Mouse (Mus musculus): ENCODE results near the gene Plod1. TPM values are rescaled to one million over a fixed set of nuclear protein-coding genes. Genes with fewer than 3 reads are reported as not detected.

Plod1 gene
- polyA plus RNA-seq, 1 experiment from 2014 or later = 28.2 TPM

DNA sequence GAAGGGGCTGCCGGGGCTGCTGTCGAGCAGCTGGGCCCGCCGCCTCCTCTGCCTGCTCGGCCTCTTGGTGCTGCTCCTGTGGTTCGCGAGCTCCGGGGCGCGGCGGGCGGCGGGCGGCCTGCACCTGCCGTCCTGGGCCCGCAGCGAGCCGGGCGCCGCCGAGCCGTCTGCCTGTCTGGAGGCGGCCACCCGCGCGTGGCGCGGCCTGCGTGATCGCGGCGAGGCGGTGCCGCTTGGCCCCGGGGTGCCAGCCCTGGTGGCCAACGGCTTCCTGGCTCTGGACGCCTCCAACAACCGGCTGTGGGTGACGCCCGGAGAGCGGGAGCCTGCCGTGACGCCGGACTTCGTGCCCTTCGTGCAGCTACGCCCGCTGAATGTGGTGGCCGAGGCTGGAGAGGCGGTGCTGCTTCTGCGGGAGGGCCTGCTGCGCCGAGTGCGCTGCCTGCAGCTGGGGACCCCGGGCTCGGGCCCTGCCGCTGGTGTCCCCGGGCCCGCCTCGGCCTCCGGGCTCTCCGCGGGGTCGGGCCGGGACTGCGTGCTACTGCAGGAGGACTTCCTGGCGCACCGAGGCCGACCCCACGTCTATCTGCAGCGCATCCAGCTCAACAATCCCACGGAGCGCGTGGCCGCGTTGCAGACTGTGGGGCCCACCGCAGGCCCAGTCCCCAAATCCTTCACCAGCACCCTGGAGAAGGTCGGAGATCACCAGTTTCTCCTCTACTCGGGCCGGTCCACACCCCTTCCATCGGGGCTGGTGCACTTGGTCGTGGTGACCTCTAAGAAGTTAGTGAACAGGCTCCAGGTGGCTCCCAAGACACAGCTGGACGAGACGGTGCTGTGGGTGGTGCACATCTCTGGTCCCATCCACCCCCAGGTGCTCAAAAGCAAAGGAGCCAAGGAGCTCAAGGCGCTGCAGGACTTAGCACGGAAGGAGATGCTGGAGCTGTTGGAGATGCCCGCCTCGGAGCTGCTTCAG, 4.8 kb upstream of the Plod1 start:
- H3K4me1 ChIP-seq (replicated peaks; ENCODE audit: control insufficient read depth, insufficient read depth, low read length) = peaks cover 6% of the 10 kb centered on the region
- peak overlapping the region; percentile 100 for H3K4me2 ChIP-seq (replicated peaks; ENCODE audit: low read depth, low read length)
- H3K9me3 ChIP-seq (ENCODE audit: control insufficient read depth, low read length) = no peaks in the 10 kb centered on the region
- H3K9ac ChIP-seq (ENCODE audit: low read depth, low read length) = peak overlapping the region; percentile 82
- H3K27me3 ChIP-seq (ENCODE audit: control insufficient read depth, insufficient read depth, low read length) = no peaks in the 10 kb centered on the region
- H3K27ac ChIP-seq (ENCODE audit: low read depth, low read length) = no peak overlapping the region
- 0 out of 2 replicates have a peak, but pooled peaks cover 4% of the 10 kb centered on the region for H3K36me3 ChIP-seq (ENCODE audit: control insufficient read depth, insufficient read depth, low read length)
- 9% methylated on average over 66 of the region's 88 CpGs for WGBS
- peak overlapping the region; percentile 94 for H3K4me3 ChIP-seq (ENCODE audit: low read depth, low read length)
- DNase-seq (ENCODE audit: low spot score) = peak; percentile 36
- ATAC-seq (ENCODE audit: low FRiP score) = peak; percentile 67

DNA sequence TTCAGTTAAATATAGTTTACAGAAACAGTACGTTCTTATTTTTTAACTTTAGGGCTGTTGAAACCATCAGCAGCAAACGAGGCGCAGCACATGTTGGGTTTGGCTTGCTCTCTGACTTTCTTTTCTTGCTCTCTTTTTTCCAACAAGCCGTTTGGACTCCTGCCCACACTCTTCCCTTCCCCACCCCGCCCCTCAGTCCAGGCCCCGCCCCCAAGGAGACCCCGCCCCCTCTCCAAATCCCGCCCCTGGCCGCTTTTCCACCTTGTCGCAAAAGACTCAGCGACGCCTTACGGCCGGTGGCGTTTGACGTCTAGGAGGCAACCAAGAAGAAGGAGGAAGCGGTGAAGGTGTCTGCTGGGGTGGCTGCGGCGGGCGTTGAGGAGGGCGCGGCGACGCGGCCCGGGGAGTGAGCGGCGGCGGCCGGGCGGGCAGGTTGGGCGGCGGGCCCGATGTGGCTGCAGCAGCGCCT, 4.0 kb upstream of the Plod1 start, which contains the start of gene 2510039O18Rik:
Gene 2510039O18Rik, plus strand, starts transcription at position 320 of the 469 bp plus-strand sequence.
- no peaks in the 10 kb centered on the region for H3K9me3 ChIP-seq (ENCODE audit: control insufficient read depth, low read length)
- H3K27ac ChIP-seq (ENCODE audit: low read depth, low read length) = peak within 1 kb of the TSS; percentile 36; the same call in 1 of the 2 replicates
- DNase-seq (ENCODE audit: low spot score) (peak; percentile 89), ATAC-seq (ENCODE audit: low FRiP score) (peak; percentile 68)
- peak within 1 kb of the TSS; percentile 82 for H3K9ac ChIP-seq (ENCODE audit: low read depth, low read length)
- 4% methylated on average over 22 of the region's 35 CpGs for WGBS
- no peaks in the 10 kb centered on the region for H3K27me3 ChIP-seq (ENCODE audit: control insufficient read depth, insufficient read depth, low read length)
- H3K4me2 ChIP-seq (replicated peaks; ENCODE audit: low read depth, low read length) = peak within 1 kb of the TSS; percentile 100
- peak within 1 kb of the TSS; percentile 94 for H3K4me3 ChIP-seq (ENCODE audit: low read depth, low read length)
- H3K36me3 ChIP-seq (ENCODE audit: control insufficient read depth, insufficient read depth, low read length) = 0 out of 2 replicates have a peak, but pooled peaks cover 4% of the 10 kb centered on the region
- peaks cover 6% of the 10 kb centered on the region for H3K4me1 ChIP-seq (replicated peaks; ENCODE audit: control insufficient read depth, insufficient read depth, low read length)

DNA sequence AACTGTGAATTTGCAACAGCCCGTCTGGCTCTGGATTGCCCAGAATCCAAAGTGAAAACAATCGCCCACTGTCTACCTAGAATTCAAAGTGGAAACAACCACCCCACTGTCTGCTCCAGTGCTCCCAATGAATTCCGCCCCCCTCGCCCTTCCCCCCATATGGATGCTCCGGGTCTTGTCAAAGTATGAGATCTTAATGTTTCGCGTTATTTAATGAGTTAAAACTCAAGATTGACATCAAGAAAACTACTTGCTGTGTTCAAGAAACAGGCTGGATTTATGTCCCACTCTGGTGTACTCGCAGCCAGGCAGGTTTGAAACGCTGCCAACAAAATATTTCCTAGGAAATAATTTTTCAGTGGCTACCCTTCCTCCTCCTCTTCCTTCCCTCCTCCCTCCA, 3.5 kb upstream of the Plod1 start:
- Histone ChIP-seq H3K36me3 (ENCODE audit: control insufficient read depth, insufficient read depth, low read length) (0 out of 2 replicates have a peak, but pooled peaks cover 4% of the 10 kb centered on the region), H3K9ac (ENCODE audit: low read depth, low read length) (no peak overlapping the region), H3K27me3 (ENCODE audit: control insufficient read depth, insufficient read depth, low read length) (no peaks in the 10 kb centered on the region), H3K27ac (ENCODE audit: low read depth, low read length) (peak overlapping the region; percentile 36; the same call in 1 of the 2 replicates), H3K4me3 (ENCODE audit: low read depth, low read length) (no peak overlapping the region), H3K4me2 (replicated peaks; ENCODE audit: low read depth, low read length) (no peak overlapping the region), H3K4me1 (replicated peaks; ENCODE audit: control insufficient read depth, insufficient read depth, low read length) (peaks cover 6% of the 10 kb centered on the region), H3K9me3 (ENCODE audit: control insufficient read depth, low read length) (no peaks in the 10 kb centered on the region)
- DNase-seq (ENCODE audit: low spot score) (peak; percentile 45), ATAC-seq (ENCODE audit: low FRiP score) (peak; percentile 23; the same call in 1 of the 2 replicates)
- WGBS = 67% methylated on average over 9 of the region's 9 CpGs

DNA sequence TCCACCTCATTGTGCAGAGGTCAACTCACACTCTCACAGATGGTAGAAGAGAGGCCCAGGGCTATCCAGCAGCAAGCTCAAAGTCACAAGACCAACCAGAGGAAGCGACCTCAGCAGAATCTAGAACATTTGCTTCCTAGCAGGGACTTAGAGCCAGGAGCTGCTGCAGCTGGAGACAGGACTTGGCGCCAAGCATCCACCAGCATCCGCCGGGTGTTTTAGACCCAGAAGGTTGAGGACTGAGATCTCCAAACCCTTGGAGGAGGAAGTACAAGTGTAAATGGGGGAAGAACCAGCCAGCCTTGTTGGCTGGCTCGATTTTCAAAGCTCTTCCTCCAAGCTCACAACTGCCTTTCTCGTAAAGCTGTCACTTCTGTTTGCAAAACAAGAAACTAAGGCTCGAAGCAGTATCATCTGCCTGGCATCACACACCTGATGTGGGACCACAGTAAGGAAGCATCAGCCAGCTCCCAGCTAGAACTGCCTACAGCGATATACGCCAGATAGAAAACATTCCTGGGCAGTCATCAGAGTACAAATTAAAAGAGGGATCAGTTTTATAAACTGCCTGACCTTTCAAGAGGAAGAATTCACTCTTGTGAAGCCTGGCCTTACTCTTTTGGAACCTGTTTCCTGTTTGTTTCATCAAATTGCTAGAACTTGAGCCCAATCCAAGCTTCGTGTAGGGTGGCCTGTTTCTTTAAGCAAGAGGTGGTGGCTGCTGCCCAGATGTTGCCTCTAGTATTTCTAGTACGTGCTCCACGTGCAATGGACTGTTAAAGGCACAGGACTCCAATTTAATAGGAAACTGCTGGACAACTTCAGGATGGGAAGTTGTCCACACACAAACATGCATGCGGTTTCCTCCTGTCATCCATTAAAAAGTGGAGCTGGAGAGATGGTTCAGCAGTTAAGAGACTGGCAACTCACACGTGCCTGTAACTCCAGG, 1.9 kb upstream of the Plod1 start:
- Histone ChIP-seq H3K4me3 (ENCODE audit: low read depth, low read length) (no peak overlapping the region), H3K36me3 (ENCODE audit: control insufficient read depth, insufficient read depth, low read length) (no peaks in the 10 kb centered on the region), H3K27me3 (ENCODE audit: control insufficient read depth, insufficient read depth, low read length) (no peaks in the 10 kb centered on the region), H3K4me2 (replicated peaks; ENCODE audit: low read depth, low read length) (no peak overlapping the region), H3K9ac (ENCODE audit: low read depth, low read length) (no peak overlapping the region), H3K27ac (ENCODE audit: low read depth, low read length) (no peak overlapping the region), H3K4me1 (replicated peaks; ENCODE audit: control insufficient read depth, insufficient read depth, low read length) (peaks cover 6% of the 10 kb centered on the region), H3K9me3 (ENCODE audit: control insufficient read depth, low read length) (no peaks in the 10 kb centered on the region)
- ATAC-seq (ENCODE audit: low FRiP score) (no peak), DNase-seq (ENCODE audit: low spot score) (peak; percentile 12)
- WGBS = 72% methylated on average over 14 of the region's 14 CpGs

DNA sequence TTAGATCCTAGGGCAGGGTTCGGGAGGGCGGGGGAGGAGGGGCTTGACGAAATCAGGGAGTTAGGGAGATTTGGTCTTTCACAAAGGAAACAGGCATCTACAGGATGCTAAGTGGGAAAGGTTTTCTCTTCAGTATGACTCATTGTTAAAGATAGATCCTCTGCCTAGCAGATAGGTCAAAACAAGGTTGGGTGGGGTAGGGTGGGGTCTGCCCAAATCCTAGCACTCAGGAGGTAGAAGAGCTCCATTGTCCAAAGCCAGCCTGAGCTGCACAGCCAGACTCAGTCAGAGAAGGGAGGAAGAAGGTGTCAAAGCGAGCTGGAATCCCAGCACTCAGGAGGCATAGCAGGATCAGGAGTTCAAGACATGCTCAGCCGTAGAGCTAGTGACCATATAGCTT, 919 bp upstream of the Plod1 start:
- Histone ChIP-seq H3K4me2 (replicated peaks; ENCODE audit: low read depth, low read length) (no peak overlapping the region), H3K9me3 (ENCODE audit: control insufficient read depth, low read length) (no peaks in the 10 kb centered on the region), H3K9ac (ENCODE audit: low read depth, low read length) (no peak overlapping the region), H3K27me3 (ENCODE audit: control insufficient read depth, insufficient read depth, low read length) (no peaks in the 10 kb centered on the region), H3K4me1 (replicated peaks; ENCODE audit: control insufficient read depth, insufficient read depth, low read length) (peaks cover 6% of the 10 kb centered on the region), H3K4me3 (ENCODE audit: low read depth, low read length) (no peak overlapping the region), H3K36me3 (ENCODE audit: control insufficient read depth, insufficient read depth, low read length) (no peaks in the 10 kb centered on the region), H3K27ac (ENCODE audit: low read depth, low read length) (no peak overlapping the region)
- no peak for DNase-seq (ENCODE audit: low spot score)
- ATAC-seq (ENCODE audit: low FRiP score) = no peak
- WGBS = 66% methylated on average over 5 of the region's 5 CpGs

DNA sequence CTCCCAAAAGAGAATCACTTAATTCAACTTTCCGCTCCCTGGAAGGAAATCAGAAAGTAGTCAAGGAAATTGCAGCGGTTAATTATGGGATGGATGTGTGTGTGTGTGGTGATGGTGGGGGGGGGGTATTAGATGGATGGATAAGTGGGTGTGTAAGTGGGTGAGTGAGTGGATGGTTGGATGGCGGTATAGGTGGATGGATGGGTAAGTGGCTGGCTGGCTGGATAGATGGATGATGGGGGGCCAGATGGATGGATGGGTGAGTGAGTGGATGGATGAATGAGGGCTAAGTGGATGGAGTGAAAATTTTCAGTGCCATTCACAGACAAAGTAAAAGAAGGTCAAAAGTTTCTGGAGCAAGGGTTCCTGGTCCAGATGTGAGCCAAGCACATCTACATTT, 454 bp upstream of the Plod1 start:
- 58% methylated on average over 3 of the region's 3 CpGs for WGBS
- peak overlapping the region; percentile 90 for H3K4me2 ChIP-seq (replicated peaks; ENCODE audit: low read depth, low read length)
- H3K9me3 ChIP-seq (ENCODE audit: control insufficient read depth, low read length) = no peaks in the 10 kb centered on the region
- ATAC-seq (ENCODE audit: low FRiP score) = no peak
- no peaks in the 10 kb centered on the region for H3K27me3 ChIP-seq (ENCODE audit: control insufficient read depth, insufficient read depth, low read length)
- peak overlapping the region; percentile 65; the same call in 1 of the 2 replicates for H3K9ac ChIP-seq (ENCODE audit: low read depth, low read length)
- peaks cover 6% of the 10 kb centered on the region for H3K4me1 ChIP-seq (replicated peaks; ENCODE audit: control insufficient read depth, insufficient read depth, low read length)
- no peaks in the 10 kb centered on the region for H3K36me3 ChIP-seq (ENCODE audit: control insufficient read depth, insufficient read depth, low read length)
- H3K4me3 ChIP-seq (ENCODE audit: low read depth, low read length) = peak overlapping the region; percentile 62
- no peak overlapping the region for H3K27ac ChIP-seq (ENCODE audit: low read depth, low read length)
- DNase-seq (ENCODE audit: low spot score) = no peak

DNA sequence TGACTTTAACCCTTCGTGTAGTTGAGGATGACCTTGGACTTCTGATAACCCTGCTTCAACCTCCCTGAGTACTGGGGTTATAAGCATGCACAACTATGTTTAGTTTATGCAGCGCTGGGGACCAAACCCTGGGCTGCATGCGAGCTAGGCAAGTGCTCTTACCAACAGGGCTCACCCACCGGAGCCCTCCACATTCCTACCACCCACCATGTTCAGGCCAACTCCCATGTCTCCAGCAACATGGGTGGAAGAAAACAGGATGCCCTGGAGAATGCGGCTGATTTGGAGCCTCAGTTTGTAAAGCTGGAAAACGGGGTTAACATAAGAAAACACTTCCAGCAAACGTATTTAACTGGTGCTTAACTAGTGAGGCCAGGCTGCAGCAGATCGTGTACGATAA, 663 bp downstream of the Plod1 start:
- H3K4me1 ChIP-seq (replicated peaks; ENCODE audit: control insufficient read depth, insufficient read depth, low read length) = no peaks in the 10 kb centered on the region
- no peaks in the 10 kb centered on the region for H3K27me3 ChIP-seq (ENCODE audit: control insufficient read depth, insufficient read depth, low read length)
- peak overlapping the region; percentile 90 for H3K4me2 ChIP-seq (replicated peaks; ENCODE audit: low read depth, low read length)
- no peak overlapping the region for H3K27ac ChIP-seq (ENCODE audit: low read depth, low read length)
- 26% methylated on average over 9 of the region's 9 CpGs for whole genome bisulfite sequencing
- H3K9ac ChIP-seq (ENCODE audit: low read depth, low read length) = peak overlapping the region; percentile 65
- no peak for ATAC-seq (ENCODE audit: low FRiP score)
- DNase-seq (ENCODE audit: low spot score) = no peak
- H3K9me3 ChIP-seq (ENCODE audit: control insufficient read depth, low read length) = no peaks in the 10 kb centered on the region
- no peaks in the 10 kb centered on the region for H3K36me3 ChIP-seq (ENCODE audit: control insufficient read depth, insufficient read depth, low read length)
- H3K4me3 ChIP-seq (ENCODE audit: low read depth, low read length) = peak overlapping the region; percentile 62

DNA sequence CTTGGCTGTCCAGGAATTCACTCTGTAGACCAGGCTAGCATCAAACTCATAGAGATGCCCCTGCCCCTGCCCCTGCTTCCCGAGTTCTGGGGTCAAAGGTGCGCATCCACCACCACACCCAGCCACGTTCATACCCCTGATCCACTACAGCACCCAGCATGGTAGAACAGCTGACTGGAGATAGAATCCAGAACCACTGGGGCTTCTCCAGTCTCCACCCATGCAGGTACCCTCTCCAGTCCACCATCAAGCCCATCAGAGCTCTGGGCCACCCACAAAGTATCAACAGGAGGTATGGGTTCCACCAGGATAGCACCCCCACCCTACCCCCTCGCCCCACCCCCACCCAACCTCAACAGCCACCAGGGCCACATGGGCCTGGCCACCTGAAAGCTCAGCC, 2.0 kb downstream of the Plod1 start:
- no peaks in the 10 kb centered on the region for H3K27me3 ChIP-seq (ENCODE audit: control insufficient read depth, insufficient read depth, low read length)
- ATAC-seq (ENCODE audit: low FRiP score) = no peak
- H3K4me1 ChIP-seq (replicated peaks; ENCODE audit: control insufficient read depth, insufficient read depth, low read length) = no peaks in the 10 kb centered on the region
- no peak overlapping the region for H3K4me2 ChIP-seq (replicated peaks; ENCODE audit: low read depth, low read length)
- no peak for DNase-seq (ENCODE audit: low spot score)
- WGBS = 72% methylated on average over 4 of the region's 4 CpGs
- no peak overlapping the region for H3K4me3 ChIP-seq (ENCODE audit: low read depth, low read length)
- no peaks in the 10 kb centered on the region for H3K36me3 ChIP-seq (ENCODE audit: control insufficient read depth, insufficient read depth, low read length)
- H3K27ac ChIP-seq (ENCODE audit: low read depth, low read length) = no peak overlapping the region
- no peak overlapping the region for H3K9ac ChIP-seq (ENCODE audit: low read depth, low read length)
- H3K9me3 ChIP-seq (ENCODE audit: control insufficient read depth, low read length) = no peaks in the 10 kb centered on the region

Data from hindbrain, embryonic 11.5 days (tissue).